Mouse (Mus musculus) olfactory bulb, adult 2 months (tissue): ENCODE results near the gene Scn1a.

Source experiments
- CTCF ChIP-seq: fragments of 200-500 bp; IDR thresholded peaks from 2 replicates; pipeline ENCODE4 v1.5.1; 2012; ENCODE audit warnings: low read depth, mild to moderate bottlenecking, low read length, moderate library complexity; ENCODE audit not compliant: insufficient read depth
- POLR2A ChIP-seq: fragments of 200-500 bp; IDR thresholded peaks from 2 replicates; pipeline ENCODE4 v1.6.1; 2012; ENCODE audit warnings: mild to moderate bottlenecking, low read depth, low read length, moderate library complexity; ENCODE audit not compliant: insufficient read depth

DNA sequence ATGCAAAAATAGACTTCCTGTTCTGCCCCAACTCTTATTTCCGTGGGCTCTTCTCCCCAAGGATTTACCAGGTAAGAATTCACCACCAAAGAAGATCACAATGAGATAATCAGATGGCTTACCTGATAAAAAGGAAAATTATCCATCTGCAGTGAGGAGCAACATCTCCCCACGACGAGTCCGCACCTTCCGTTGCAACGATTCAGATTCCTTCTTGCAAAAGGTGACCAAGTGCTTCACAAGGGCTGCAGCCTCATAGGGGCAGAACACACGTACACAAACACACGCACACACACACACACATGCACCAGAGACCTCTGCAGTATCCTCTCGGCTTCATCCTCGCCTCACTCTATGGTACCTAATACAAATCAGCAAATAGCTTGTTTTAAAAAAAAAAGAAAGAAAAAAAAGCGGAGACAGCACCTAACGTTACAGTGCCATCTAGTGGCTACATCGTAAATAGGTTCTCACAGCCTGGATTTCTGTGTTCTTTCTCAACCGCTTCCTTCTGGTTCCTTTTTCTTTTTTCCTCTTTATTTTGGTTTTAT is 30.8 kb downstream of the Scn1a start:
- 0 out of 2 replicates have a peak, but pooled peaks have one; percentile 29 for TF ChIP-seq CTCF
- no peak for TF ChIP-seq POLR2A
